Mouse (Mus musculus) lung, embryonic 15.5 days (tissue): ENCODE measurements at regions not wholly inside any gene's neighbourhood (a gene's known extent, or its start where the extent isn't known, plus 50 kb on each side); places are given as distances from the start of the nearest gene placed in this dataset.

Experiments used
- ATAC-seq: fragments of 200-750 bp; cut with Nextera tagmentation; 2 replicates; pipeline ENCODE4 v1.8.0; 2017; ENCODE audit warnings: moderate number of reproducible peaks, borderline replicate concordance; ENCODE audit not compliant: low FRiP score, low TSS enrichment; ENCODE audit errors: extremely low read depth
- H3K27ac ChIP-seq: fragments of 300-500 bp; sonication (generic); 2 replicates; pipeline ENCODE4 v1.5.1; 2015; ENCODE audit warnings: moderate library complexity, mild to moderate bottlenecking, inconsistent platforms
- H3K27me3 ChIP-seq: fragments of 300-500 bp; sonication (generic); 2 replicates; pipeline ENCODE4 v1.6.1; 2015; ENCODE audit warnings: inconsistent platforms
- H3K36me3 ChIP-seq: fragments of 300-500 bp; sonication (generic); 2 replicates; pipeline ENCODE4 v1.6.1; 2015; ENCODE audit warnings: inconsistent platforms
- H3K4me1 ChIP-seq: fragments of 300-500 bp; sonication (generic); 2 replicates; pipeline ENCODE4 v1.6.1; 2015; ENCODE audit warnings: inconsistent platforms
- H3K4me2 ChIP-seq: fragments of 300-500 bp; sonication (generic); 2 replicates; pipeline ENCODE4 v1.6.1; 2015; ENCODE audit warnings: inconsistent platforms, mild to moderate bottlenecking, moderate library complexity
- H3K4me3 ChIP-seq: fragments of 300-500 bp; sonication (generic); 2 replicates; pipeline ENCODE4 v1.5.1; 2015; ENCODE audit warnings: mild to moderate bottlenecking, inconsistent platforms
- H3K9ac ChIP-seq: fragments of 300-500 bp; sonication (generic); 2 replicates; pipeline ENCODE4 v1.6.1; 2015; ENCODE audit warnings: inconsistent platforms
- H3K9me3 ChIP-seq: fragments of 300-500 bp; sonication (generic); 2 replicates; pipeline ENCODE4 v1.6.1; 2016; ENCODE audit warnings: inconsistent platforms
- WGBS: fragments of 180-500 bp; shearing (Covaris S2); methylation state at CpG from one replicate; pipeline ENCODE4 v1.1.7; 2015; 5-methylcytosine and 5-hydroxymethylcytosine counted together

DNA sequence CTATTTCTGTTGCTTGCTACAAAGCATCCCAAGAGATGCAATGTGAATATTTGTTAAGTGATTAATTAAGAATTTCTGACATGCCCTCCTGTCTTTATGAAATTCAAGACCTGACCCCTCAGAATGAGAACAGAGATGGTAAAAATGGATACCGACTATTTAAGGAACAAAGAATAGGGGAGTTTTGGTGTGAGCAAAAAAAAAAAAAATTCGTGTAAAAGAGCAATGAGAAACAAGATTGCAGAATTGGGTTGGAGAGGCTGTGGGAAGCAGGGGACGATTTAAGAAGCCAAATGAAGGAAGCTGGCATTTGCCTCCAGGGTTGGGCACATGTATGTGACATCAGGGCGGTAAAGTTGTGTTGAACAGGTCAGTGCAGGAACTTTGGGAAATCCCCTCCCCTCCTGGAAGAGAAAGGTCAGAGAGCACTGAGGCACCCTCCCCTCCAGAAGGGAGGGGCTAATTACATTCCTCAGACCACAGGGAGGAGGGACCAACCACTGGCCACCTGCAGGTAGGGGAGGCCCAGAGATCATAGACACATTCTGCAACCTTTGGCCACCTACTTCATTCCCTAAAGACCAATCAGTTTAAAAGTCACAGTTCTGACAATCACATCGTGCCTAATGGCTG lies 212.3 kb upstream of the Ankrd55 start:
- Histone ChIP-seq H3K9me3 (no peaks in the 10 kb centered on the region), H3K4me3 (no peak overlapping the region), H3K27ac (no peak overlapping the region), H3K36me3 (no peaks in the 10 kb centered on the region), H3K27me3 (no peaks in the 10 kb centered on the region), H3K9ac (no peak overlapping the region), H3K4me1 (no peaks in the 10 kb centered on the region), H3K4me2 (no peak overlapping the region)
- WGBS, result 55% methylated on average over 5 of the region's 5 CpGs
- no peak for ATAC-seq

DNA sequence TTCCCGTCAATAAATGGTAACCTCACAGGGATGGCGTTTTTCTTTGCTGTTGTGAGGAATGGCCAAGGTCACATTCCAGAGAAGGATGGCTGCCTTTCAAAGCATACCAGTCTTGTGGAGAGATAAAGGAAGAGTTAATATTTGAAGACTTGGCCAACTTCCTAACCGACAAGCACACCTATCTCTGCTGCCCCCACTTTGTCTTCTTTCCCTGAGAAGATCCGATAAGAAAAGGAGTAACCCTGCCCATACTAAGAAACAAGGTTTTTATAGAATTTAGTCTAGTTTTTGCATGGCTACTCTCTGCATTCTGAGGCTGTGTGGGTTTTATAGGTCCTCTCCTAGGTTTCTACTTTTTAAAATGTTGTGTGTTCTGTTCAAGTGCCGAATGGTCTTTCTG lies 210.2 kb upstream of the Ankrd55 start:
- H3K27me3 ChIP-seq, result no peaks in the 10 kb centered on the region
- WGBS, result 62% methylated on average over 5 of the region's 5 CpGs
- no peak overlapping the region for H3K4me3 ChIP-seq
- no peak overlapping the region for H3K27ac ChIP-seq
- H3K9me3 ChIP-seq, result no peaks in the 10 kb centered on the region
- H3K36me3 ChIP-seq, result no peaks in the 10 kb centered on the region
- H3K4me2 ChIP-seq, result no peak overlapping the region
- H3K4me1 ChIP-seq, result no peaks in the 10 kb centered on the region
- H3K9ac ChIP-seq, result no peak overlapping the region
- ATAC-seq, result no peak

- no peaks in the 10 kb centered on the region for H3K27me3 ChIP-seq
- no peak overlapping the region for H3K4me2 ChIP-seq
- 81% methylated on average over 3 of the region's 3 CpGs for WGBS
- H3K27ac ChIP-seq, result no peak overlapping the region
- peaks cover 21% of the 10 kb centered on the region for H3K4me1 ChIP-seq
- no peak overlapping the region for H3K9ac ChIP-seq
- no peaks in the 10 kb centered on the region for H3K9me3 ChIP-seq
- H3K36me3 ChIP-seq, result no peaks in the 10 kb centered on the region
- no peak for ATAC-seq
- no peak overlapping the region for H3K4me3 ChIP-seq
Measured at GRCm38 (mm10) chr13:112081935-112082334, 206.3 kb upstream of the Ankrd55 start.

DNA sequence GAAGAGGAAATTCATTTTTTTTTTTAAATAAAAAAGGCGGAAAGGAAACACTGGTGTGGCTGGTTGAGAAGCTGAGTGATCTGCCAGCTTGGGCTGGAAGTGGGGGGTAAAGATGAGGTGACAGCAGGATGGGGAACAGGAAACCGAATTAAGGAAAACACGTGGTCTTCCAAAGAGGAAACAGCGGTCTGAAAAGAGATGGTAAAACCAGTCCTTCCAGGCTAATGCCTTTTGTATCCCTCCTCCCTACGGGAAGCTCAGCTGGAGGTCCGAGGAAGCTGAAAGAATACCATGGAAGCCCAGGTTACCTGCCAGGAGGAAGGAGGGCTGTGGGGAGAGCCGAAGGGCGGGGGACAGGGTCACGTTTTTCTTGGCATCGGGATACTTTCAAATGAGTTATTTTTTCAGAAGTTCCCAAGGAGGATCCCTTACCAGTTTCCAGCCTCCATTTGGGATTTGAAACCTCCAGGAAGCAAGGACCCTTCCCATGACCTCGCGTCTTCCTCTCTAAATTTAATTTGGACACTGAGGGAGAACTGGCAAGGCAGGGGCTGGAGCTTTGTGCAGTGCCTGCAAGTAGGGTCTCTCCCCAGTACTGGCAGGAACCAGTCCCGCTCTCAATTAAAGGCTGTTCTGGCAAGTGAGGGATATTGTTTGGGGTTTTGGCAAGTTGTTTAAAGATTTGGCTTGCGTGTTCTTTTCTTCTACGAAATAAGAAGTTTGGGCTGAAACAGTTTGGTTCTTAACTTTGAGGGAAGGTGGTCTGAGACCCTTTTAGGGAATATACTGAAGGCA lies 203.6 kb upstream of the Ankrd55 start:
- Histone ChIP-seq H3K9me3 (no peaks in the 10 kb centered on the region), H3K4me1 (peaks cover 40% of the 10 kb centered on the region), H3K27ac (peak overlapping the region; percentile 32), H3K36me3 (no peaks in the 10 kb centered on the region), H3K27me3 (no peaks in the 10 kb centered on the region), H3K4me3 (no peak overlapping the region), H3K4me2 (peak overlapping the region; percentile 11; the same call in 1 of the 2 replicates), H3K9ac (no peak overlapping the region)
- 38% methylated on average over 15 of the region's 15 CpGs for WGBS
- no peak for ATAC-seq

- no peaks in the 10 kb centered on the region for H3K9me3 ChIP-seq
- H3K9ac ChIP-seq, result no peak overlapping the region
- no peaks in the 10 kb centered on the region for H3K36me3 ChIP-seq
- no peak overlapping the region for H3K4me2 ChIP-seq
- H3K27me3 ChIP-seq, result no peaks in the 10 kb centered on the region
- 7% methylated on average over 5 of the region's 5 CpGs for WGBS
- peaks cover 56% of the 10 kb centered on the region for H3K4me1 ChIP-seq
- ATAC-seq, result peak; percentile 91
- no peak overlapping the region for H3K4me3 ChIP-seq
- H3K27ac ChIP-seq, result peak overlapping the region; percentile 87
Measured at GRCm38 (mm10) chr13:112088312-112088771, 199.9 kb upstream of the Ankrd55 start.

GRCm38 (mm10) chr13:112090737-112091136 lies 197.5 kb upstream of the Ankrd55 start:
- 24% methylated on average over 8 of the region's 8 CpGs for WGBS
- Histone ChIP-seq H3K36me3 (no peaks in the 10 kb centered on the region), H3K27ac (0 out of 2 replicates have a peak overlapping the region, but pooled peaks have one; percentile 8), H3K9ac (no peak overlapping the region), H3K4me2 (no peak overlapping the region), H3K4me3 (no peak overlapping the region), H3K27me3 (no peaks in the 10 kb centered on the region), H3K9me3 (no peaks in the 10 kb centered on the region), H3K4me1 (peaks cover 41% of the 10 kb centered on the region)
- no peak for ATAC-seq

- 73% methylated on average over 10 of the region's 10 CpGs for WGBS
- H3K4me1 ChIP-seq, result peaks cover 19% of the 10 kb centered on the region
- no peaks in the 10 kb centered on the region for H3K27me3 ChIP-seq
- H3K9ac ChIP-seq, result no peak overlapping the region
- H3K4me2 ChIP-seq, result no peak overlapping the region
- ATAC-seq, result no peak
- no peak overlapping the region for H3K27ac ChIP-seq
- no peak overlapping the region for H3K4me3 ChIP-seq
- H3K9me3 ChIP-seq, result no peaks in the 10 kb centered on the region
- no peaks in the 10 kb centered on the region for H3K36me3 ChIP-seq
Measured at GRCm38 (mm10) chr13:112095595-112096139, 192.6 kb upstream of the Ankrd55 start.

- H3K9ac ChIP-seq, result peak overlapping the region; percentile 39
- 42% methylated on average over 7 of the region's 7 CpGs for WGBS
- H3K4me3 ChIP-seq, result peak overlapping the region; percentile 49
- H3K27me3 ChIP-seq, result no peaks in the 10 kb centered on the region
- H3K9me3 ChIP-seq, result no peaks in the 10 kb centered on the region
- no peaks in the 10 kb centered on the region for H3K36me3 ChIP-seq
- H3K27ac ChIP-seq, result peak overlapping the region; percentile 92
- peak; percentile 43 for ATAC-seq
- peaks cover 21% of the 10 kb centered on the region for H3K4me1 ChIP-seq
- peak overlapping the region; percentile 73 for H3K4me2 ChIP-seq
Measured at GRCm38 (mm10) chr13:112099953-112100591, 188.2 kb upstream of the Ankrd55 start.

- peak overlapping the region; percentile 49 for H3K4me3 ChIP-seq
- H3K9me3 ChIP-seq, result no peaks in the 10 kb centered on the region
- H3K27me3 ChIP-seq, result no peaks in the 10 kb centered on the region
- ATAC-seq, result peak; percentile 82
- peak overlapping the region; percentile 73 for H3K4me2 ChIP-seq
- peaks cover 21% of the 10 kb centered on the region for H3K4me1 ChIP-seq
- H3K27ac ChIP-seq, result peak overlapping the region; percentile 92
- WGBS, result 3% methylated on average over 31 of the region's 31 CpGs
- H3K36me3 ChIP-seq, result no peaks in the 10 kb centered on the region
- peak overlapping the region; percentile 39 for H3K9ac ChIP-seq
Measured at GRCm38 (mm10) chr13:112100592-112101420, 187.4 kb upstream of the Ankrd55 start.

GRCm38 (mm10) chr13:112101421-112101756 lies 186.9 kb upstream of the Ankrd55 start:
- 47% methylated on average over 5 of the region's 5 CpGs for WGBS
- no peak for ATAC-seq
- Histone ChIP-seq H3K9me3 (no peaks in the 10 kb centered on the region), H3K4me3 (peak overlapping the region; percentile 49), H3K27ac (peak overlapping the region; percentile 92), H3K9ac (peak overlapping the region; percentile 39), H3K4me1 (peaks cover 21% of the 10 kb centered on the region), H3K36me3 (no peaks in the 10 kb centered on the region), H3K4me2 (peak overlapping the region; percentile 73), H3K27me3 (no peaks in the 10 kb centered on the region)

DNA sequence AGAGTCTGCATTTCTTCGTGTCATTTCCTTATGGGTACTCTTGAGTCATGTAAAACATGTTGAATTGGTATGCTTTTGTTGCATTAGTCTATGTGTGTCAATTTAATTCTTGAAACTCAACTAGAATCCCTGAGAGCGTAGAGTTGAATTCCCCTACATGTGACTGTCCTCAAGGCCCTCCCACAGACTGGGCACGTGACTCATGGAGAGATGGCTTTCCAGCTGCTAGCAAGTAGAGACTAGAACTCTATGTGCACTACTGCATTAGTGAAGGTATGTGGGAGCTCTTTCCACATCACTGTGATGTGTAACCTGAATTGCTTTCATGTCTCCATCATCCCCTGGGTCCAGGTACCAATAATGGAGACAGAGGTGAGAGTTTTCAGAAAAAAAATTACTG lies 182.3 kb upstream of the Ankrd55 start:
- peaks cover 10% of the 10 kb centered on the region for H3K4me1 ChIP-seq
- H3K27ac ChIP-seq, result no peak overlapping the region
- no peaks in the 10 kb centered on the region for H3K36me3 ChIP-seq
- WGBS, result 84% methylated on average over 3 of the region's 3 CpGs
- no peaks in the 10 kb centered on the region for H3K9me3 ChIP-seq
- no peak overlapping the region for H3K9ac ChIP-seq
- H3K4me2 ChIP-seq, result no peak overlapping the region
- no peak for ATAC-seq
- no peaks in the 10 kb centered on the region for H3K27me3 ChIP-seq
- H3K4me3 ChIP-seq, result no peak overlapping the region
